18 mouse cellular contexts compared by ENCODE assay signal in genomic region chr4:63460876-63461525, GRCm38 (mm10). TPM values are rescaled to one million over a fixed set of nuclear protein-coding genes. Genes with fewer than 3 reads are reported as not detected.
DNase-seq lines count a peak whose midpoint lies in the region; ATAC-seq and TF ChIP-seq lines count a peak whose summit lies in the region.
"Had no signal": no experiment of that assay in that cellular context is flagged by ENCODE, and none has a peak within 500 bp of the region (broad histone marks: within the 10 kb centered on the region; RNA-seq: fewer than 3 reads in every experiment).

No protein-coding gene starts in this region.

- H3K4me1 ChIP-seq in hindbrain, embryonic 13.5 days (replicated peaks), result peaks cover 35% of the 10 kb centered on the region
- H3K4me1 ChIP-seq in hindbrain, postnatal 0 days (ENCODE audit: insufficient read depth, low read length), result peaks cover 10% of the 10 kb centered on the region
- H3K4me1 ChIP-seq in stomach, embryonic 16.5 days (ENCODE audit: control insufficient read depth, insufficient read depth, low read length), result peaks cover 9% of the 10 kb centered on the region
- no peaks in the 10 kb centered on the region; the same call in 1 of the 2 replicates for H3K4me1 ChIP-seq in stomach, postnatal 0 days (replicated peaks; ENCODE audit: control insufficient read depth, insufficient read depth)
- H3K4me1 ChIP-seq in hindbrain, embryonic 14.5 days (replicated peaks; ENCODE audit: control insufficient read depth, insufficient read depth, low read length), result peaks cover 15% of the 10 kb centered on the region

- intact Hi-C loops in heart, postnatal 14 days (cut with DNase I), result no loop called here

- DNase-seq in hindbrain, postnatal 0 days (ENCODE audit: low spot score), result no peak
- DNase-seq in stomach, postnatal 0 days (ENCODE audit: low spot score), result no peak
- DNase-seq in hindbrain, embryonic 14.5 days (ENCODE audit: low spot score), result no peak
- no peak for DNase-seq in heart, postnatal 14 days
- DNase-seq in thymus, postnatal 14 days, result no peak
- DNase-seq: B cell, adult 2 months; cerebellum, adult 11 months; cerebellum, postnatal 25 days; kidney, adult 2 months; kidney, postnatal 25 days; left cerebral cortex, postnatal 4 days had no signal

- peak overlapping the region; percentile 12; the same call in 1 of the 2 replicates for H3K27ac ChIP-seq in hindbrain, embryonic 13.5 days
- H3K27ac ChIP-seq in hindbrain, postnatal 0 days, result no peak overlapping the region
- H3K27ac ChIP-seq in stomach, embryonic 16.5 days (ENCODE audit: low read length), result no peak overlapping the region
- no peak overlapping the region for H3K27ac ChIP-seq in stomach, postnatal 0 days (replicated peaks)
- no peak overlapping the region for H3K27ac ChIP-seq in hindbrain, embryonic 14.5 days
- H3K27ac ChIP-seq: embryonic facial prominence, embryonic 12.5 days; heart, embryonic 13.5 days; liver, embryonic 14.5 days had no signal

- ATAC-seq in hindbrain, embryonic 13.5 days (ENCODE audit: low FRiP score), result no peak
- no peak for ATAC-seq in hindbrain, postnatal 0 days
- ATAC-seq in stomach, embryonic 16.5 days (ENCODE audit: insufficient read depth, low FRiP score), result peak; percentile 3; the same call in 1 of the 2 replicates
- ATAC-seq in stomach, postnatal 0 days (ENCODE audit: low FRiP score, low TSS enrichment), result no peak; the same call in 1 of the 2 replicates
- 0 out of 2 replicates have a peak, but pooled peaks have one; percentile 19 for ATAC-seq in hindbrain, embryonic 14.5 days (ENCODE audit: low FRiP score)
- ATAC-seq: lung, postnatal 0 days had no signal

- no peak overlapping the region for H3K9ac ChIP-seq in hindbrain, embryonic 13.5 days
- H3K9ac ChIP-seq in hindbrain, postnatal 0 days (replicated peaks; ENCODE audit: low read length), result no peak overlapping the region
- no peak overlapping the region for H3K9ac ChIP-seq in stomach, embryonic 16.5 days (ENCODE audit: low read length)
- no peak overlapping the region for H3K9ac ChIP-seq in stomach, postnatal 0 days (ENCODE audit: low read length)
- H3K9ac ChIP-seq in hindbrain, embryonic 14.5 days, result no peak overlapping the region
- H3K9ac ChIP-seq: embryonic facial prominence, embryonic 12.5 days; heart, embryonic 13.5 days; liver, embryonic 14.5 days had no signal

- TF ChIP-seq EP300 in stomach, postnatal 0 days (optimal IDR thresholded peaks at IDR 0.05), result no peak

- H3K27me3 ChIP-seq in hindbrain, embryonic 13.5 days, result peaks cover 8% of the 10 kb centered on the region; the same call in 1 of the 2 replicates
- H3K27me3 ChIP-seq in hindbrain, postnatal 0 days (ENCODE audit: insufficient read depth, low read length), result no peaks in the 10 kb centered on the region
- H3K27me3 ChIP-seq in stomach, embryonic 16.5 days (ENCODE audit: control insufficient read depth, insufficient read depth, low read length), result no peaks in the 10 kb centered on the region
- no peaks in the 10 kb centered on the region for H3K27me3 ChIP-seq in stomach, postnatal 0 days (ENCODE audit: control insufficient read depth, insufficient read depth, low read length)
- no peaks in the 10 kb centered on the region for H3K27me3 ChIP-seq in hindbrain, embryonic 14.5 days (ENCODE audit: control insufficient read depth, insufficient read depth, low read length)
- H3K27me3 ChIP-seq: embryonic facial prominence, embryonic 12.5 days; heart, embryonic 13.5 days had no signal

- WGBS in hindbrain, embryonic 13.5 days, result 69% methylated on average over 7 of the region's 7 CpGs
- 68% methylated on average over 7 of the region's 7 CpGs for WGBS in hindbrain, postnatal 0 days
- 79% methylated on average over 7 of the region's 7 CpGs for WGBS in stomach, embryonic 16.5 days
- WGBS in stomach, postnatal 0 days, result 74% methylated on average over 7 of the region's 7 CpGs
- 72% methylated on average over 7 of the region's 7 CpGs for WGBS in hindbrain, embryonic 14.5 days

- no peak for TF ChIP-seq CTCF in hindbrain, postnatal 0 days (IDR thresholded peaks at IDR 0.05; ENCODE audit: low read depth)
- TF ChIP-seq CTCF in stomach, postnatal 0 days (IDR thresholded peaks at IDR 0.05; ENCODE audit: low read depth), result no peak

- no peaks in the 10 kb centered on the region for H3K9me3 ChIP-seq in hindbrain, embryonic 13.5 days
- no peaks in the 10 kb centered on the region for H3K9me3 ChIP-seq in hindbrain, postnatal 0 days (ENCODE audit: low read length)
- no peaks in the 10 kb centered on the region for H3K9me3 ChIP-seq in stomach, embryonic 16.5 days (replicated peaks; ENCODE audit: control insufficient read depth, low read length)
- H3K9me3 ChIP-seq in stomach, postnatal 0 days (ENCODE audit: control insufficient read depth, low read length), result no peaks in the 10 kb centered on the region
- no peaks in the 10 kb centered on the region for H3K9me3 ChIP-seq in hindbrain, embryonic 14.5 days (ENCODE audit: control insufficient read depth, low read length)
- H3K9me3 ChIP-seq: embryonic facial prominence, embryonic 12.5 days; heart, embryonic 13.5 days had no signal

- no peak overlapping the region for H3K4me2 ChIP-seq in hindbrain, embryonic 13.5 days
- no peak overlapping the region for H3K4me2 ChIP-seq in hindbrain, postnatal 0 days (ENCODE audit: low read depth, low read length)
- no peak overlapping the region for H3K4me2 ChIP-seq in stomach, embryonic 16.5 days (ENCODE audit: low read depth, low read length)
- no peak overlapping the region for H3K4me2 ChIP-seq in stomach, postnatal 0 days (replicated peaks; ENCODE audit: low read depth)
- no peak overlapping the region for H3K4me2 ChIP-seq in hindbrain, embryonic 14.5 days (replicated peaks)
- H3K4me2 ChIP-seq: embryonic facial prominence, embryonic 12.5 days; heart, embryonic 13.5 days had no signal

- H3K4me3 ChIP-seq in hindbrain, embryonic 13.5 days, result no peak overlapping the region
- no peak overlapping the region for H3K4me3 ChIP-seq in hindbrain, postnatal 0 days (ENCODE audit: low read length)
- no peak overlapping the region for H3K4me3 ChIP-seq in stomach, embryonic 16.5 days (replicated peaks; ENCODE audit: low read length)
- no peak overlapping the region for H3K4me3 ChIP-seq in stomach, postnatal 0 days (ENCODE audit: low read depth, low read length)
- no peak overlapping the region for H3K4me3 ChIP-seq in hindbrain, embryonic 14.5 days (replicated peaks; ENCODE audit: low read length)
- H3K4me3 ChIP-seq: embryonic facial prominence, embryonic 12.5 days; heart, embryonic 13.5 days had no signal

- H3K36me3 ChIP-seq in hindbrain, embryonic 13.5 days, result no peaks in the 10 kb centered on the region
- no peaks in the 10 kb centered on the region for H3K36me3 ChIP-seq in hindbrain, postnatal 0 days (ENCODE audit: insufficient read depth, low read length)
- H3K36me3 ChIP-seq in stomach, embryonic 16.5 days (ENCODE audit: control insufficient read depth, insufficient read depth, low read length), result no peaks in the 10 kb centered on the region
- no peaks in the 10 kb centered on the region for H3K36me3 ChIP-seq in stomach, postnatal 0 days (ENCODE audit: control insufficient read depth, insufficient read depth, low read length)
- H3K36me3 ChIP-seq in hindbrain, embryonic 14.5 days (replicated peaks; ENCODE audit: control insufficient read depth, insufficient read depth), result no peaks in the 10 kb centered on the region
- H3K36me3 ChIP-seq: G1E; heart, embryonic 13.5 days had no signal

RNA-seq across cellular contexts. Expression of gene Whrn, which starts 34.8 kb away (rescaled TPM):
- 5.3 and 5.6 TPM in 2 replicates for polyA plus RNA-seq in hindbrain, embryonic 13.5 days (2015; fragmentation: Nextera tagmentation; extraction: Ambion mirVana)
- total RNA-seq in hindbrain, postnatal 0 days (2014; rRNA removed), result 26.4 and 34.6 TPM in 2 replicates
- polyA plus RNA-seq in hindbrain, postnatal 0 days (2015; fragmentation: Nextera tagmentation; extraction: Ambion mirVana), result 4.7 TPM in 2 replicates
- polyA plus RNA-seq in stomach, embryonic 16.5 days (2015; fragmentation: Nextera tagmentation; extraction: Ambion mirVana), result 1.8 and 2.9 TPM in 2 replicates
- polyA plus RNA-seq in stomach, postnatal 0 days (2015; fragmentation: Nextera tagmentation; extraction: Ambion mirVana), result 1.2 and 2.0 TPM in 2 replicates
- 5.8 and 8.0 TPM in 2 replicates for polyA plus RNA-seq in hindbrain, embryonic 14.5 days (2014; fragmentation: Nextera tagmentation; extraction: Ambion mirVana)
- 10 to 100 TPM; 23.9 to 26.2 TPM for total RNA-seq in heart, postnatal 14 days (2021)
- polyA plus RNA-seq: G1E had no signal

RNA-seq across cellular contexts. Expression of gene Akna, which starts 57.8 kb away (rescaled TPM):
- polyA plus RNA-seq in hindbrain, embryonic 13.5 days (2015; fragmentation: Nextera tagmentation; extraction: Ambion mirVana), result 6.0 and 6.2 TPM in 2 replicates
- total RNA-seq in hindbrain, postnatal 0 days (2014; rRNA removed), result 7.2 and 8.1 TPM in 2 replicates
- 2.7 and 3.2 TPM in 2 replicates for polyA plus RNA-seq in hindbrain, postnatal 0 days (2015; fragmentation: Nextera tagmentation; extraction: Ambion mirVana)
- polyA plus RNA-seq in stomach, embryonic 16.5 days (2015; fragmentation: Nextera tagmentation; extraction: Ambion mirVana), result 6.2 and 7.0 TPM in 2 replicates
- 2.0 and 2.2 TPM in 2 replicates for polyA plus RNA-seq in stomach, postnatal 0 days (2015; fragmentation: Nextera tagmentation; extraction: Ambion mirVana)
- 3.9 and 4.6 TPM in 2 replicates for polyA plus RNA-seq in hindbrain, embryonic 14.5 days (2014; fragmentation: Nextera tagmentation; extraction: Ambion mirVana)
- total RNA-seq in heart, postnatal 14 days (2021), result 1 to 10 TPM; 4.3 to 6.2 TPM

Comparison
In these comparisons a context has a peak if more than half of its experiments do, and no peak if none do; other contexts are left out.
1. ATAC-seq: peak in stomach, embryonic 16.5 days (single experiment) and hindbrain, embryonic 14.5 days (single experiment); none in hindbrain, embryonic 13.5 days (single experiment), hindbrain, postnatal 0 days (single experiment) and stomach, postnatal 0 days (single experiment).